In genomic region chr7:50107261-50107660, GRCm38 (mm10) we compare ENCODE assay signal across 15 mouse cellular contexts.
"Had no signal": no experiment of that assay in that cellular context is flagged by ENCODE, and none has a peak within 500 bp of the region (broad histone marks: within the 10 kb centered on the region; RNA-seq: fewer than 3 reads in every experiment).

No protein-coding gene starts in this region.

- ATAC-seq: liver, postnatal 0 days had no signal

- H3K9ac ChIP-seq: liver, embryonic 13.5 days; liver, postnatal 0 days; lung, embryonic 15.5 days; midbrain, embryonic 12.5 days; neural tube, embryonic 13.5 days had no signal

- H3K27ac ChIP-seq: layer of hippocampus, adult 2 months; liver, embryonic 13.5 days; lung, embryonic 15.5 days; midbrain, embryonic 12.5 days; neural tube, embryonic 13.5 days had no signal

- DNase-seq: kidney, adult 18-20 months; kidney, postnatal 10 days; kidney, postnatal 4 days; liver; liver, embryonic 13.5 days; liver, postnatal 0 days; retina, postnatal 1 day; right cerebral cortex, postnatal 4 days; spleen, adult 18-20 months; thymus, adult 18-20 months; thymus, postnatal 14 days had no signal

- H3K36me3 ChIP-seq: liver, embryonic 13.5 days; lung, embryonic 15.5 days; midbrain, embryonic 12.5 days; neural tube, embryonic 13.5 days had no signal

- H3K4me3 ChIP-seq: layer of hippocampus, adult 2 months; liver, embryonic 13.5 days; lung, embryonic 15.5 days; midbrain, embryonic 12.5 days; neural tube, embryonic 13.5 days had no signal

- H3K27me3 ChIP-seq: liver, embryonic 13.5 days; lung, embryonic 15.5 days; midbrain, embryonic 12.5 days; neural tube, embryonic 13.5 days had no signal

- H3K4me2 ChIP-seq: liver, embryonic 13.5 days; lung, embryonic 15.5 days; midbrain, embryonic 12.5 days; neural tube, embryonic 13.5 days had no signal

- H3K4me1 ChIP-seq: midbrain, embryonic 12.5 days; neural tube, embryonic 13.5 days had no signal

- H3K9me3 ChIP-seq: lung, embryonic 15.5 days; midbrain, embryonic 12.5 days; neural tube, embryonic 13.5 days had no signal
